Mouse (Mus musculus) G1E (cell line): Measurements from ENCODE around the gene Rab3il1. TPM values are rescaled to one million over a fixed set of nuclear protein-coding genes. Genes with fewer than 3 reads are reported as not detected.

Source experiments
- ATAC-seq: 2 replicates; pipeline ENCODE4 v1.8.0; 2016; ENCODE audit warnings: mild to moderate bottlenecking; ENCODE audit not compliant: insufficient number of reproducible peaks, poor library complexity, low FRiP score, severe bottlenecking; ENCODE audit errors: extremely low read depth
- DNase-seq: peaks from one replicate; pipeline ENCODE4 v3.0.0; 2012; ENCODE audit warnings: low spot score
- H3K27me3 ChIP-seq: 2 replicates; pipeline ENCODE4 v1.6.1; 2012; ENCODE audit warnings: mild to moderate bottlenecking, low read length, inconsistent platforms; ENCODE audit not compliant: insufficient read depth
- H3K36me3 ChIP-seq: replicated peaks from 2 replicates; pipeline ENCODE3; 2012; ENCODE audit warnings: mild to moderate bottlenecking, inconsistent platforms
- H3K4me1 ChIP-seq: 2 replicates; pipeline ENCODE4 v1.6.1; 2012; ENCODE audit warnings: low read depth, low read length, inconsistent platforms, mixed read lengths; ENCODE audit not compliant: insufficient read depth
- H3K4me3 ChIP-seq: 2 replicates; pipeline ENCODE4 v1.5.1; 2012; ENCODE audit warnings: low read depth, mild to moderate bottlenecking, inconsistent platforms, low read length, moderate library complexity, mixed read lengths
- H3K9me3 ChIP-seq: replicated peaks from 2 replicates; pipeline ENCODE4 v1.6.1; 2012; ENCODE audit warnings: inconsistent platforms
- CTCF ChIP-seq: IDR thresholded peaks from 2 replicates; pipeline ENCODE4 v1.5.1; 2012; ENCODE audit warnings: low read depth, low read length, inconsistent platforms, mixed read lengths
- GATA1 ChIP-seq: IDR thresholded peaks from 2 replicates; pipeline ENCODE4 v1.6.1; 2012; ENCODE audit warnings: borderline replicate concordance, low read length, inconsistent platforms, mixed read lengths
- GATA2 ChIP-seq: IDR thresholded peaks from 2 replicates; pipeline ENCODE4 v1.6.1; 2012; ENCODE audit warnings: low read depth, low read length, inconsistent platforms, borderline replicate concordance
- POLR2AphosphoS5 ChIP-seq: IDR thresholded peaks from 2 replicates; pipeline ENCODE4 v1.6.1; 2012; ENCODE audit warnings: low read depth, low read length, inconsistent platforms; ENCODE audit not compliant: insufficient replicate concordance
- TAL1 ChIP-seq: conservative IDR thresholded peaks from 2 replicates; pipeline ENCODE4 v1.6.1; 2012; ENCODE audit warnings: low read depth, low read length, inconsistent platforms, mixed read lengths
- polyA plus RNA-seq: library from polyadenylated mRNA; stranded (reverse); fragments of >175 nt; gene quantifications from 2 replicates; pipeline ENCODE4 v1.2.3, GENCODE M21; 2012
- total RNA-seq, 2 experiments: library from RNA; stranded (forward) in 1 of 2; stranded (reverse) in 1 of 2; fragments of 200-1000 nt in 1 of 2; fragments of >200 nt in 1 of 2; fragmentation: Nextera tagmentation in 1 of 2; gene quantifications; 2 replicates each; pipeline ENCODE4 v1.2.3; 2014 to 2017

Gene Rab3il1
- total and polyA plus RNA-seq, 3 experiments = 2.7 to 25.4 (median 4.2) TPM

DNA sequence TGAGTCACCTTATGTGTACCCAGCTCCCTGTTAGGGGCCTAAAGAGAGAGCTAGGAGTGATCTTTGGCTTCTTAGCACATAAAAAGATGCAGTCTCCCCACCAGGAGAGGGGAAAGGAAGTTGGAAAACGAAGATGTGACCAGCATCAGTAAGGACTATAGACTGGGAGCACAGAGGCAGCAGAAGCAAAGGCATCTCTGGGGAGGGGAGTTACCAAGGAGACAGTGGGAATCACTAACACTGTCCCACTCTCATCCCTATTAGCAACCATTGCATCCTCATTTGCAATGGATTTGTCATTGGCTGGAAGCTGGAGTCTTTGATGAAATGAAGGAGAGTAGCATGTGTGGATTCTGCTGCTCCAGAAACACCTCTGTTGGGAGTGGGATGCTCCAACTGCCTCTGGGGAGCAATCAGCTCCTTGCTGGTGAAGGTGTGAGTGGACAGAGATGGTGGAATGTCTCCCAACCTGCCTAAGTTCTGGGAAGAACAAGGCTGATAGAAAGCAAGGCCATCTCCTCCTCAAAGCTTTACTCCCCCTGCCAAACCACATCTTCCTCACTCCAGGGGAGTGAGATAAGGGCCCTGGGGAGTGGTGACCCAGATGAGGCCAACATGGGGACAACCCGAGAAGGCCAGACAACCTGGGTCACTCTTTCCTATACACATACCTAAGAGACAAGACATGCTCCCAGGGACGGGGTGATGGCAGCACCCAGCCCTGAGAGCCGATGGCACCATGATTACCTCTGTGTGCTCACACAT lies 44.7 kb upstream of the Rab3il1 start:
- no peaks in the 10 kb centered on the region for H3K36me3 ChIP-seq
- ATAC-seq (no peak), DNase-seq (no peak)
- H3K27me3 ChIP-seq = no peaks in the 10 kb centered on the region
- peaks cover 76% of the 10 kb centered on the region for H3K4me1 ChIP-seq
- H3K4me3 ChIP-seq = peak overlapping the region; percentile 41; the same call in 1 of the 2 replicates
- TF ChIP-seq GATA2 (no peak), POLR2AphosphoS5 (no peak), GATA1 (no peak), CTCF (no peak), TAL1 (no peak; the same call in 1 of the 2 replicates)
- H3K9me3 ChIP-seq = peaks cover 8% of the 10 kb centered on the region

DNA sequence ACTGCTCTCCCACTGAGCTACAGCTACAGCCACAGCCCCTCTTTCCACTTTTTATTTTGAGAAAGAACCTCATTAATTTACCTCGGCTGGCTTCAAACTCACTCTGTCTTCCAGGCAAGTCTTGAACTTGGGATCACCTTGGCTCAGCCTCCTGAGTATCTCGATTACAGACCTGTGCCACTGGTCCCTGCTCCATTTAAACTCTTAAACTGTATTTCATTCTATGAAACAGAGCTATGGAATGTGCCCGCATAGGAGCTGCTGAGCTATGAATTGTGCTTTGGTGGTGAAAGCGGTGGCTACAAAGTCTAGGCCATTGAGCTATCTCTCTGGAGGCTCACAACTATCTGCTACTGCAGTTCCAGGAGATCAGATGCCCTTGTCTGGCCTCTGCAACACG lies 43.5 kb upstream of the Rab3il1 start:
- Histone ChIP-seq H3K9me3 (no peaks in the 10 kb centered on the region), H3K4me3 (no peak overlapping the region), H3K27me3 (no peaks in the 10 kb centered on the region), H3K36me3 (no peaks in the 10 kb centered on the region), H3K4me1 (peaks cover 82% of the 10 kb centered on the region)
- TF ChIP-seq GATA2 = no peak
- no peak for TF ChIP-seq TAL1
- TF ChIP-seq GATA1 = no peak
- TF ChIP-seq POLR2AphosphoS5 = no peak
- no peak for TF ChIP-seq CTCF
- ATAC-seq (no peak), DNase-seq (no peak)

DNA sequence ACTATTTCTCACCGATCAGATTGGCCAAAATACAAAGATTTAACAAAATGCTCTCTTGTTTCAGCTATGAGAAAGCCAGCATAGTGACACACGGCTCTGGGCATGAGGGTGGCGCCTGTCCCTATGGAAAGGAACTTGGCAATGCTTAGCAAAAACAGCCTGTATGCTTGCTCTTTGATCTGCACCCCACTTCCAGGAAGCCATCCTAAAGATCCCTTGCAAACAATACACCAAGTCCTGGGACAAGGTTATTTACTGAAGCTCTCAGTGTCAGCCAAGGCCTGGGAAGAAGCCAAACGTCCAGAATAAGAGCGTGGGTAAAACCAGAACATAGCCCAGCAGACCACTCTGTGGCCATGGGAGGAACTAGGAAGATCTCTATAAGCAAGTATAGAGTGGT lies 40.7 kb upstream of the Rab3il1 start:
- no peaks in the 10 kb centered on the region for H3K9me3 ChIP-seq
- no peaks in the 10 kb centered on the region for H3K36me3 ChIP-seq
- no peak for TF ChIP-seq GATA2
- TF ChIP-seq POLR2AphosphoS5 = no peak
- no peak for TF ChIP-seq CTCF
- no peak for TF ChIP-seq GATA1
- TF ChIP-seq TAL1 = no peak
- no peaks in the 10 kb centered on the region for H3K27me3 ChIP-seq
- DNase-seq (no peak), ATAC-seq (no peak)
- H3K4me3 ChIP-seq = no peak overlapping the region
- H3K4me1 ChIP-seq = peaks cover 83% of the 10 kb centered on the region

DNA sequence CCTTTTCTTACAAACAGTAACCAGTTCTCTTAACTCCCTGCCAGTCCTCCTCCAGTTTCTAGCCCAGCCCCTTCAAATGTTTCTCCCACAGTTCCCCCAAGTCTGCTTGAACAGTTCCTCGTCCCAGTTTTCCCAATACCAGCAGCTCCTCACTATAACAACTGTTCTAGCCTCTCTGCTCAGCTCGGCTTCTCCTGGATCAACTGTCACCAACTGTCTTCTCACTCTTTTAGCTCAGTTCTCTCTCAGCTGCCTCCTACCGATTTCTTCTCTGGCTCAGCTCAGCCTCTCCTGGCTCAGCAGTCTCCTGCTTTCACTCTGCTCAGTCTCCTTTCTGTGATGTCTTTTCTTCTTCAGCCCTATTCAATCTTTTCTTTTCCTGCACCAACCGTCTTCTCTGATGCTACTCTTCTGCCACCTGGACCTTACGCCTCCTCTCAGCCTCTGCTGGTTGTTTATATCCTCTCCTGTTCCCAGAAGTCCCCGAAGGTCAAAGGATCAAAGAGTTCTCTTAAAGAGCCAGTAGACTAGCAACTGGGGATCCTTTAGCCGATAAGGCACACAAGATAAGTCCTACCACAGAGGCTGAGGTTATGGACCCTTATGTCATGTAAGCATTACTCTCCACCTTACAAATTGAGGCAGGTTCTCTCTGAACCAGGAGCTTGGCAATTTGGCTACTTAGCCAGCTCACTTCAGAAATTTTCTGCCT lies 37.1 kb upstream of the Rab3il1 start:
- H3K4me1 ChIP-seq = peaks cover 80% of the 10 kb centered on the region
- no peaks in the 10 kb centered on the region for H3K9me3 ChIP-seq
- H3K27me3 ChIP-seq = no peaks in the 10 kb centered on the region
- TF ChIP-seq GATA1 (no peak), TAL1 (no peak), GATA2 (no peak), CTCF (no peak), POLR2AphosphoS5 (no peak)
- ATAC-seq = no peak
- H3K4me3 ChIP-seq = peak overlapping the region; percentile 42; the same call in 1 of the 2 replicates
- DNase-seq = no peak
- no peaks in the 10 kb centered on the region for H3K36me3 ChIP-seq

DNA sequence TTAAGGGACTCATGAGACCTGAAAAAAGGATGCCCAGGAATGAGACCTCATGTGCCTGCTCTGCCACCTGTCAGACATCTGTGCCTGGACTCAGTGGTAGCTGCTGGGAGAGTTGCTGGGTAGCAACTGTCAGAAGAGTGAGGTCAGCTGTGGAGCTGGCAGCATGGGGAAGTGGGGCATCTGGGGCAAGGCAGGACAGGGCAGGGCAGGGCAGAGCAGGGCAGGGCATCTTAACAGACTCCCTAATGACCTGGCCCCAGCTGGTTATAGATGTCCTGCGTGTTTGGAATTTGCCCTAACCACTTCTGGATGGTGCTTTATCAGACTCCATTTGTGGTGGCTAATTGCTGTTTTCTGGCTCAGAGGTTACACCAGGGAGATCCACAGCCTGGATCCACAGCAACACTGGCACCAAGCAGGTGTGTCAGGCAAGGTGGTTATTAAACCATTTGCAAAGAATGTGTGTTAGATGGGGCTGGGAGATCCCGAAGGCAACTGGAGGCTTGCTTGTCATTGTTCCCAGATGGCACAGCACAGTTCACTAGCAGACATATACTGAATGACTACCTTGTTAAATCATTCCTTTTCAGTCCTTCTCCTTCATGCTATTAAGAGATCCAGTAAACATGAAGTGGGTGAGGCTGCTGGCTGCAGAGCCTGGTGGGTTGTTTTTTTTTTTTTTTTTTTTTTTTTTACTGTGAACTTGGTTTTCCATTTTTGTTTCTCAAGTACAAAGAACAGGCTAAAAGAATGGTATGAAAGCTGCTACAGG lies 35.2 kb upstream of the Rab3il1 start:
- no peak for DNase-seq
- no peaks in the 10 kb centered on the region for H3K9me3 ChIP-seq
- H3K36me3 ChIP-seq = peaks cover 2% of the 10 kb centered on the region
- no peaks in the 10 kb centered on the region for H3K27me3 ChIP-seq
- no peak for TF ChIP-seq GATA2
- no peak for TF ChIP-seq GATA1
- TF ChIP-seq CTCF = no peak
- no peak for TF ChIP-seq TAL1
- TF ChIP-seq POLR2AphosphoS5 = no peak
- no peak for ATAC-seq
- no peak overlapping the region; the same call in 1 of the 2 replicates for H3K4me3 ChIP-seq
- peaks cover 84% of the 10 kb centered on the region for H3K4me1 ChIP-seq
